Mouse (Mus musculus) midbrain, embryonic 11.5 days (tissue): ENCODE measurements around the gene Irs3. TPM values are rescaled to one million over a fixed set of nuclear protein-coding genes. Genes with fewer than 3 reads are reported as not detected.

Source experiments
- ATAC-seq: fragments of 200-750 bp; cut with Nextera tagmentation; 2 replicates; pipeline ENCODE4 v1.8.0; 2017; ENCODE audit warnings: moderate TSS enrichment, moderate library complexity; ENCODE audit not compliant: low FRiP score
- DNase-seq: peaks from one replicate; pipeline ENCODE4 v3.0.0; 2015; ENCODE audit warnings: low spot score; ENCODE audit errors: missing footprints
- H3K27ac ChIP-seq: fragments of 300-500 bp; sonication (generic); 2 replicates; pipeline ENCODE4 v1.5.1; 2014; ENCODE audit warnings: low read depth, low read length
- H3K27me3 ChIP-seq: fragments of 300-500 bp; sonication (generic); 2 replicates; pipeline ENCODE4 v1.6.1; 2014; ENCODE audit warnings: mild to moderate bottlenecking, low read length, moderate library complexity, mixed read lengths; ENCODE audit not compliant: control insufficient read depth, insufficient read depth
- H3K36me3 ChIP-seq: fragments of 300-500 bp; sonication (generic); 2 replicates; pipeline ENCODE4 v1.6.1; 2014; ENCODE audit warnings: mild to moderate bottlenecking, low read length, moderate library complexity, mixed read lengths; ENCODE audit not compliant: control insufficient read depth, insufficient read depth
- H3K4me1 ChIP-seq: fragments of 300-500 bp; sonication (generic); 2 replicates; pipeline ENCODE4 v1.6.1; 2014; ENCODE audit warnings: low read length; ENCODE audit not compliant: control insufficient read depth, insufficient read depth
- H3K4me2 ChIP-seq: fragments of 300-500 bp; sonication (generic); 2 replicates; pipeline ENCODE4 v1.6.1; 2014; ENCODE audit warnings: mild to moderate bottlenecking, moderate library complexity
- H3K4me3 ChIP-seq: fragments of 300-500 bp; sonication (generic); 2 replicates; pipeline ENCODE4 v1.5.1; 2014; ENCODE audit warnings: low read depth, low read length
- H3K9ac ChIP-seq: fragments of 300-500 bp; sonication (generic); 2 replicates; pipeline ENCODE4 v1.6.1; 2014; ENCODE audit warnings: low read length
- H3K9me3 ChIP-seq: fragments of 300-500 bp; sonication (generic); 2 replicates; pipeline ENCODE4 v1.6.1; 2016; ENCODE audit warnings: low read length; ENCODE audit not compliant: control insufficient read depth
- WGBS: fragments of 180-500 bp; shearing (Covaris S2); extraction: QIAGEN DNeasy Blood & Tissue Kit; methylation state at CpG from one replicate; pipeline ENCODE4 v1.1.7; 2014; 5-methylcytosine and 5-hydroxymethylcytosine counted together
- polyA plus RNA-seq: library from polyadenylated mRNA; unstranded; fragments of >200 nt; fragmentation: Nextera tagmentation; extraction: Ambion mirVana; gene quantifications from 2 replicates; pipeline ENCODE4 v1.2.1, GENCODE M21; 2014

Gene Irs3
- polyA plus RNA-seq, 1 experiment from 2014 or later, result 0.19 TPM

DNA sequence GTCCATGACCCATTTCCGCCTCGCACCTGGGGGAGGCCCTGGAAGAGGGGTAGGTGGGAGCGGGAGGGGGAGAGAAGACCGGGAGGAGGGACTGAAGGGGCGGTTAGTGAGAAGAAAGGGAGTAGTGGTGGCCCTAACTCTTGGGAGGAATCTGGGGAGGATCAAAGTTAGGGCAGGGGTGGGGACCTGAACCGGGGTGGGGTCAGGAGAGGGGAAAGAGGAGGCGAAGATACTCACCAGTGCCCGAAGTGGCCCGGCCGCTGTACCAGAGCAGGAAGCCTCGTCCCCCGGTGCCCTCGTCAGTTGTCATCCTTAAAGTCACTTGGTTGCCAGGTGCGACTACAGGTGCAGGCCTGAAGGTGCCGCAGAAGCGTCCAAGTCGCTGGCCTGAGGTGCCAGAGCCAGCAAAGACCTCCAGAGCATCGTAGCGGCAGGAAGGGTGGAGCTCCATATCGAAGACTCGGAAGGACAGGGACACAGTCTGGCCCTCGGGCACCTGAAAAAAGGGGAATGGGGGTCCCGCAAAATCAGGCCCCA is 36.8 kb downstream of the Irs3 start:
- Histone ChIP-seq H3K27ac (no peak overlapping the region), H3K36me3 (no peaks in the 10 kb centered on the region), H3K4me2 (peak overlapping the region; percentile 13; the same call in 1 of the 2 replicates), H3K4me1 (peaks cover 26% of the 10 kb centered on the region), H3K4me3 (0 out of 2 replicates have a peak overlapping the region, but pooled peaks have one; percentile 3), H3K9ac (peak overlapping the region; percentile 36), H3K9me3 (no peaks in the 10 kb centered on the region), H3K27me3 (no peaks in the 10 kb centered on the region; the same call in 1 of the 2 replicates)
- DNase-seq (no peak), ATAC-seq (no peak)
- 14% methylated on average over 23 of the region's 23 CpGs for WGBS

DNA sequence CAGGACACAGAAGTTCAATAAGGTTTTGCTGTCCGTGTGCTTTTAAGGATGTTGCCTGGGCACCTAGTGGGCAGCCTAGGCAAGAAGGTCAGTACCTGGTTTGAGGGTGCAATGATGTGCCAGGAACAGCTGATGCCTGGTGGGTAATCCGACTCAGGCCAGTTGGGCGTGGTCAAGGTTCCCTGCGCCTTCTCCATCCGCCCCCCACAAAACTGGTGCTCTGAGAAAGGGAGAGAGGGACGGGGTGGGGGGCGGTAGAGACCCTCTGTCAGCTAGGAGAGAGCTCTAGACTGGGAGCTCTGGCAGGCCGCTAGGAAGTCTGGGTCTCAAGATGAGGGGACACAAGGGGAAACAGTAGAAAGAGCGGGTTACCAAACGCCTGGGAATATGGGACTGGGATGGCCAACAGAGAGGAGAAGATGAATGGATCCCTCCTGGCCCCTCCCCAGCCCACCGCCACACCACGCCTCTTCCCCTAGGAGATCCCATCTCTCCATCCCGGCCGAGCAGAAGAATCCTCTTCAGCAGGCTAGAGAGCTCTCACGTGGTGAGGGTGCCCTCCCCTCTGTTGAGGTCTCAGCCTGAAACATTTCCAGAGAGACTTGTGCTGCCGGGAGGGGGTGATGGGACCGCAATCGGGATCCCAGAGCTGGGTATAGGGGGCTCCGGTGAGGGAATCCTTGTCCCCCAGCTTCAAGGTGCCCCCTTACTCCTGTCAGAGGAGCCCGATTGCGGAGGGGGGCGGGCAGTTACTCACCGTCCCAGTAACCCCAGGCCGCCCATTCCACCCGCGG is 37.5 kb downstream of the Irs3 start:
- no peak for ATAC-seq
- WGBS, result 10% methylated on average over 26 of the region's 26 CpGs
- no peaks in the 10 kb centered on the region for H3K9me3 ChIP-seq
- H3K4me3 ChIP-seq, result 0 out of 2 replicates have a peak overlapping the region, but pooled peaks have one; percentile 3
- H3K36me3 ChIP-seq, result no peaks in the 10 kb centered on the region
- peak overlapping the region; percentile 36 for H3K9ac ChIP-seq
- peak; percentile 86 for DNase-seq
- H3K4me2 ChIP-seq, result peak overlapping the region; percentile 13; the same call in 1 of the 2 replicates
- H3K27me3 ChIP-seq, result no peaks in the 10 kb centered on the region; the same call in 1 of the 2 replicates
- H3K27ac ChIP-seq, result no peak overlapping the region
- peaks cover 26% of the 10 kb centered on the region for H3K4me1 ChIP-seq

GRCm38 (mm10) chr5:137601365-137601729 is 44.2 kb downstream of the Irs3 start:
- Histone ChIP-seq H3K9ac (peak overlapping the region; percentile 57; the same call in 1 of the 2 replicates), H3K27ac (no peak overlapping the region), H3K27me3 (no peaks in the 10 kb centered on the region), H3K36me3 (no peaks in the 10 kb centered on the region; the same call in 1 of the 2 replicates), H3K9me3 (no peaks in the 10 kb centered on the region), H3K4me1 (peaks cover 14% of the 10 kb centered on the region), H3K4me2 (peak overlapping the region; percentile 92), H3K4me3 (peak overlapping the region; percentile 49)
- 1% methylated on average over 22 of the region's 22 CpGs for WGBS
- no peak for ATAC-seq
- DNase-seq, result peak; percentile 95

GRCm38 (mm10) chr5:137600619-137601364 is 44.7 kb downstream of the Irs3 start, which contains the start of gene Mospd3:
Gene Mospd3 (minus strand): TSS chr5:137601058.
- H3K27ac ChIP-seq, result peak within 1 kb of the TSS; percentile 61; the same call in 1 of the 2 replicates
- H3K36me3 ChIP-seq, result no peaks in the 10 kb centered on the region; the same call in 1 of the 2 replicates
- DNase-seq, result peak; percentile 100
- no peaks in the 10 kb centered on the region for H3K9me3 ChIP-seq
- WGBS, result under 1% methylated on average over 41 of the region's 41 CpGs
- H3K4me2 ChIP-seq, result peak within 1 kb of the TSS; percentile 92
- peak within 1 kb of the TSS; percentile 74 for H3K9ac ChIP-seq
- ATAC-seq, result peak; percentile 95
- peak within 1 kb of the TSS; percentile 49 for H3K4me3 ChIP-seq
- peaks cover 14% of the 10 kb centered on the region for H3K4me1 ChIP-seq
- H3K27me3 ChIP-seq, result no peaks in the 10 kb centered on the region

GRCm38 (mm10) chr5:137600281-137600618 is 45.3 kb downstream of the Irs3 start:
- Histone ChIP-seq H3K27me3 (no peaks in the 10 kb centered on the region), H3K9me3 (no peaks in the 10 kb centered on the region), H3K4me3 (peak overlapping the region; percentile 49), H3K27ac (no peak overlapping the region; the same call in 1 of the 2 replicates), H3K9ac (peak overlapping the region; percentile 74), H3K36me3 (no peaks in the 10 kb centered on the region; the same call in 1 of the 2 replicates), H3K4me2 (peak overlapping the region; percentile 92), H3K4me1 (peaks cover 14% of the 10 kb centered on the region)
- no peak for DNase-seq
- no peak; the same call in 1 of the 2 replicates for ATAC-seq
- WGBS, result 2% methylated on average over 19 of the region's 19 CpGs

GRCm38 (mm10) chr5:137599600-137599999 is 45.9 kb downstream of the Irs3 start:
- WGBS, result 54% methylated on average over 9 of the region's 9 CpGs
- H3K4me2 ChIP-seq, result peak overlapping the region; percentile 92
- H3K36me3 ChIP-seq, result no peaks in the 10 kb centered on the region; the same call in 1 of the 2 replicates
- H3K4me1 ChIP-seq, result peaks cover 14% of the 10 kb centered on the region
- no peak for ATAC-seq
- H3K9me3 ChIP-seq, result no peaks in the 10 kb centered on the region
- H3K27me3 ChIP-seq, result no peaks in the 10 kb centered on the region
- no peak overlapping the region; the same call in 1 of the 2 replicates for H3K9ac ChIP-seq
- DNase-seq, result no peak
- peak overlapping the region; percentile 49; the same call in 1 of the 2 replicates for H3K4me3 ChIP-seq
- no peak overlapping the region for H3K27ac ChIP-seq

GRCm38 (mm10) chr5:137598100-137598826 is 47.3 kb downstream of the Irs3 start:
- ATAC-seq (no peak), DNase-seq (no peak)
- Histone ChIP-seq H3K9me3 (no peaks in the 10 kb centered on the region), H3K4me3 (no peak overlapping the region), H3K4me2 (no peak overlapping the region), H3K36me3 (no peaks in the 10 kb centered on the region; the same call in 1 of the 2 replicates), H3K27me3 (no peaks in the 10 kb centered on the region), H3K4me1 (peaks cover 14% of the 10 kb centered on the region), H3K9ac (no peak overlapping the region), H3K27ac (no peak overlapping the region)
- 89% methylated on average over 2 of the region's 2 CpGs for WGBS

GRCm38 (mm10) chr5:137597625-137598024 is 47.9 kb downstream of the Irs3 start:
- no peak overlapping the region for H3K27ac ChIP-seq
- H3K9me3 ChIP-seq, result no peaks in the 10 kb centered on the region
- DNase-seq, result peak; percentile 59
- H3K4me1 ChIP-seq, result peaks cover 14% of the 10 kb centered on the region
- H3K27me3 ChIP-seq, result no peaks in the 10 kb centered on the region
- no peak overlapping the region for H3K9ac ChIP-seq
- no peak overlapping the region for H3K4me2 ChIP-seq
- WGBS, result 91% methylated on average over 6 of the region's 6 CpGs
- no peak overlapping the region for H3K4me3 ChIP-seq
- no peaks in the 10 kb centered on the region; the same call in 1 of the 2 replicates for H3K36me3 ChIP-seq
- no peak for ATAC-seq
